In the genomic region with DNA sequence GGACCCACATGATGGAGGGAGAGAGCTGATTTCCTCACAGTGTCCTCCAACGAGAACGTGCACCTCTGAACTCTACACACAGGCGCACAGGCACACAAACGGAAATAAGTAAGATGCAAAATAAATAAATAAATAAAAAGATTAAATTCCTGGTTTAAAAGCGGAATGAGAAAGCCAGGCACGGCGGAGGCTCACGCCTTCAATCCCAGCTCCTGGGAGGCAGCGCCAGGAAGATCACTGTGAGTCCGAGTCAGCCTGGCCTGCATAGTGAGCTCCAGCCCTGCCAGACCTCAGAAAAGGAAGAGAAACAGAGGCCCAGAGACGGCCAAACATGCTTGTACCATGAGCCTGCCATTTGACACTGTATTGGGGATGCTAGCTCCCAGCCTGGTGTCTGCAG, we compare ENCODE assay signal across 19 mouse cellular contexts. TPM values are rescaled to one million over a fixed set of nuclear protein-coding genes. Genes with fewer than 3 reads are reported as not detected.
DNase-seq lines count a peak whose midpoint lies in the region; ATAC-seq and TF ChIP-seq lines count a peak whose summit lies in the region.
"Had no signal": no experiment of that assay in that cellular context is flagged by ENCODE, and none has a peak within 500 bp of the region (broad histone marks: within the 10 kb centered on the region; RNA-seq: fewer than 3 reads in every experiment).

No protein-coding gene starts in this region.

- no peak for ATAC-seq in heart, postnatal 0 days (ENCODE audit: insufficient read depth, low read depth)
- ATAC-seq in heart, embryonic 12.5 days (ENCODE audit: insufficient number of reproducible peaks, low FRiP score), result no peak
- no peak for ATAC-seq in granulocyte monocyte progenitor cell, adult 5-6 weeks (replicated peaks; ENCODE audit: poor library complexity, severe bottlenecking)
- ATAC-seq: intestine, embryonic 15.5 days had no signal

- H3K4me1 ChIP-seq in heart, postnatal 0 days (ENCODE audit: control insufficient read depth, insufficient read depth), result peaks cover 12% of the 10 kb centered on the region; the same call in 1 of the 2 replicates
- H3K4me1 ChIP-seq in heart, embryonic 12.5 days (replicated peaks), result peaks cover 22% of the 10 kb centered on the region
- H3K4me1 ChIP-seq: forebrain, embryonic 10.5 days; intestine, embryonic 15.5 days; neural tube, embryonic 12.5 days had no signal

- no peak for TF ChIP-seq CTCF in heart, postnatal 0 days (IDR thresholded peaks at IDR 0.05; ENCODE audit: low read depth)

- H3K9ac ChIP-seq in heart, postnatal 0 days (replicated peaks; ENCODE audit: low read depth, low read length), result no peak overlapping the region
- H3K9ac ChIP-seq in heart, embryonic 12.5 days, result no peak overlapping the region
- H3K9ac ChIP-seq: embryonic facial prominence, embryonic 15.5 days; hindbrain, embryonic 14.5 days; intestine, embryonic 15.5 days; kidney, embryonic 15.5 days; limb, embryonic 15.5 days; neural tube, embryonic 12.5 days had no signal

- H3K27ac ChIP-seq in heart, postnatal 0 days (ENCODE audit: low read depth), result 0 out of 2 replicates have a peak overlapping the region, but pooled peaks have one; percentile 4
- H3K27ac ChIP-seq in heart, embryonic 12.5 days (ENCODE audit: poor library complexity, severe bottlenecking), result no peak overlapping the region
- H3K27ac ChIP-seq: embryonic facial prominence, embryonic 15.5 days; forebrain, embryonic 10.5 days; hindbrain, embryonic 14.5 days; intestine, embryonic 15.5 days; kidney, embryonic 15.5 days; limb, embryonic 15.5 days; midbrain, embryonic 10.5 days; neural tube, embryonic 12.5 days had no signal

- H3K4me2 ChIP-seq in heart, postnatal 0 days (ENCODE audit: low read depth, low read length), result no peak overlapping the region
- H3K4me2 ChIP-seq in heart, embryonic 12.5 days, result no peak overlapping the region
- peak overlapping the region; percentile 31 for H3K4me2 ChIP-seq in myocyte (ENCODE audit: low read depth)
- H3K4me2 ChIP-seq: embryonic facial prominence, embryonic 15.5 days; hindbrain, embryonic 14.5 days; intestine, embryonic 15.5 days; kidney, embryonic 15.5 days; limb, embryonic 15.5 days; neural tube, embryonic 12.5 days had no signal

- no peaks in the 10 kb centered on the region for H3K36me3 ChIP-seq in heart, postnatal 0 days (replicated peaks; ENCODE audit: control insufficient read depth, insufficient read depth, low read length)
- no peaks in the 10 kb centered on the region for H3K36me3 ChIP-seq in heart, embryonic 12.5 days
- H3K36me3 ChIP-seq in myocyte (ENCODE audit: control insufficient read depth, insufficient read depth), result no peaks in the 10 kb centered on the region
- H3K36me3 ChIP-seq: embryonic facial prominence, embryonic 15.5 days; forebrain, embryonic 10.5 days; intestine, embryonic 15.5 days; kidney, embryonic 15.5 days; limb, embryonic 15.5 days; midbrain, embryonic 10.5 days; neural tube, embryonic 12.5 days had no signal

- H3K9me3 ChIP-seq in heart, postnatal 0 days (replicated peaks; ENCODE audit: control insufficient read depth, low read length), result no peaks in the 10 kb centered on the region
- H3K9me3 ChIP-seq in heart, embryonic 12.5 days (replicated peaks), result no peaks in the 10 kb centered on the region
- H3K9me3 ChIP-seq: embryonic facial prominence, embryonic 15.5 days; forebrain, embryonic 10.5 days; intestine, embryonic 15.5 days; kidney, embryonic 15.5 days; limb, embryonic 15.5 days; midbrain, embryonic 10.5 days; neural tube, embryonic 12.5 days had no signal

- peak; percentile 1 for DNase-seq in adrenal gland, postnatal 14 days
- DNase-seq in adrenal gland, adult (ENCODE audit: inconsistent age in 2 of 2, low spot score in 1 of 2), result no peak
- DNase-seq in heart, postnatal 0 days (ENCODE audit: low spot score), result no peak
- peak; percentile 39 for DNase-seq in testis, postnatal 10 days (ENCODE audit: low spot score)
- DNase-seq in testis, postnatal 14 days (ENCODE audit: low spot score), result no peak
- DNase-seq: retina, postnatal 1 day; thymus, adult 18-20 months had no signal

- no peak overlapping the region for H3K4me3 ChIP-seq in heart, postnatal 0 days (ENCODE audit: low read depth, low read length)
- H3K4me3 ChIP-seq in heart, embryonic 12.5 days, result no peak overlapping the region
- H3K4me3 ChIP-seq in myocyte, result no peak overlapping the region
- H3K4me3 ChIP-seq: embryonic facial prominence, embryonic 15.5 days; forebrain, embryonic 10.5 days; intestine, embryonic 15.5 days; kidney, embryonic 15.5 days; limb, embryonic 15.5 days; midbrain, embryonic 10.5 days; neural tube, embryonic 12.5 days had no signal

- TF ChIP-seq EP300 in heart, postnatal 0 days (IDR thresholded peaks at IDR 0.05; ENCODE audit: low read depth), result no peak

- no peaks in the 10 kb centered on the region for H3K79me2 ChIP-seq in myocyte (ENCODE audit: control insufficient read depth, insufficient read depth)

- no peak for TF ChIP-seq POLR2A in myocyte (IDR thresholded peaks at IDR 0.05; ENCODE audit: insufficient read length, low read depth)

- no peaks in the 10 kb centered on the region for H3K27me3 ChIP-seq in heart, postnatal 0 days (ENCODE audit: control insufficient read depth, insufficient read depth, low read length)
- no peaks in the 10 kb centered on the region for H3K27me3 ChIP-seq in heart, embryonic 12.5 days (replicated peaks)
- H3K27me3 ChIP-seq in myocyte (ENCODE audit: control insufficient read depth, insufficient read depth, insufficient read length), result no peaks in the 10 kb centered on the region
- H3K27me3 ChIP-seq: CH12.LX; embryonic facial prominence, embryonic 15.5 days; intestine, embryonic 15.5 days; kidney, embryonic 15.5 days; limb, embryonic 15.5 days; neural tube, embryonic 12.5 days had no signal

- WGBS in heart, postnatal 0 days, result 77% methylated on average over 11 of the region's 11 CpGs
- WGBS in heart, embryonic 12.5 days, result 79% methylated on average over 11 of the region's 11 CpGs

- no peak overlapping the region for H3ac ChIP-seq in myocyte (ENCODE audit: control insufficient read depth, insufficient read length)

TF ChIP-seq in myocyte, 11 proteins besides CTCF, POLR2A, EP300 and RAD21:
- TF ChIP-seq USF1 (IDR thresholded peaks at IDR 0.05; ENCODE audit: low read depth) (no peak), POLR2AphosphoS2 (IDR thresholded peaks at IDR 0.05; ENCODE audit: insufficient read length, low read depth) (no peak), SRF (IDR thresholded peaks at IDR 0.05; ENCODE audit: control insufficient read depth, insufficient read length, low read depth) (no peak), E2F4 (IDR thresholded peaks at IDR 0.05; ENCODE audit: insufficient read depth) (no peak), TCF3 (IDR thresholded peaks at IDR 0.05; ENCODE audit: insufficient read length, low read depth) (no peak), REST (IDR thresholded peaks at IDR 0.05; ENCODE audit: insufficient read depth, insufficient read length) (no peak), TCF12 (IDR thresholded peaks at IDR 0.05; ENCODE audit: insufficient read depth, poor library complexity, severe bottlenecking) (no peak), CEBPB (IDR thresholded peaks at IDR 0.05; ENCODE audit: insufficient read depth, poor library complexity, severe bottlenecking) (no peak), MAX (IDR thresholded peaks at IDR 0.05; ENCODE audit: low read depth) (no peak), MYOG (IDR thresholded peaks at IDR 0.05; ENCODE audit: control insufficient read depth in 1 of 3, insufficient read depth in 1 of 3, insufficient read length in 2 of 3, low read depth in 2 of 3) (no peak), MYOD1 (IDR thresholded peaks at IDR 0.05; ENCODE audit: control insufficient read depth in 1 of 3, insufficient read length in 2 of 3, low read depth in 2 of 3) (no peak)

RNA-seq across cellular contexts. Expression of a gene that starts 23.5 kb away (rescaled TPM):
- total RNA-seq in adrenal gland, postnatal 14 days (2021), result 17.1 and 20.4 TPM in 2 replicates
- 38.6 and 60.0 TPM in 2 replicates for total RNA-seq in heart, postnatal 0 days (2014; rRNA removed; ENCODE audit: low replicate concordance)
- 20.8 and 22.6 TPM in 2 replicates for polyA plus RNA-seq in heart, postnatal 0 days (2015; fragmentation: Nextera tagmentation; extraction: Ambion mirVana)
- polyA plus RNA-seq in heart, embryonic 12.5 days (2016; fragmentation: Nextera tagmentation; extraction: Ambion mirVana), result 22.5 and 22.9 TPM in 2 replicates
- polyA plus RNA-seq in myocyte (2012; fragmentation: generic; extraction: Trizol), result 116 TPM
- not detected in 2 replicates for total RNA-seq in granulocyte monocyte progenitor cell, adult 5-6 weeks (2014; fragmentation: Nextera tagmentation)
- not detected in 2 replicates for total RNA-seq in granulocyte monocyte progenitor cell, adult 5-6 weeks (2017)

Comparison
In these comparisons a context has a peak if more than half of its experiments do, and no peak if none do; other contexts are left out.
1. DNase-seq: peak in adrenal gland, postnatal 14 days (single experiment) and testis, postnatal 10 days (single experiment); none in adrenal gland, adult (0 of 2), heart, postnatal 0 days (single experiment) and testis, postnatal 14 days (single experiment).
2. RNA of a gene that starts 23.5 kb away (total RNA-seq): 38.6 to 60.0 TPM in heart, postnatal 0 days and 17.1 to 20.4 TPM in adrenal gland, postnatal 14 days; not detected in granulocyte monocyte progenitor cell, adult 5-6 weeks; every median in the first group is over 10 times any median in the second.